In genomic region chr7:4927711-4928110, GRCm38 (mm10) we compare ENCODE assay signal across 19 mouse cellular contexts. TPM values are rescaled to one million over a fixed set of nuclear protein-coding genes. Genes with fewer than 3 reads are reported as not detected.
DNase-seq lines count a peak whose midpoint lies in the region; ATAC-seq lines count a peak whose summit lies in the region.
"Had no signal": no experiment of that assay in that cellular context is flagged by ENCODE, and none has a peak within 500 bp of the region (broad histone marks: within the 10 kb centered on the region; RNA-seq: fewer than 3 reads in every experiment).

No protein-coding gene starts in this region.

- peak overlapping the region; percentile 90 for H3K27ac ChIP-seq in hindbrain, embryonic 10.5 days
- H3K27ac ChIP-seq in hindbrain, embryonic 13.5 days, result no peak overlapping the region
- peak overlapping the region; percentile 94 for H3K27ac ChIP-seq in midbrain, embryonic 10.5 days (replicated peaks)
- H3K27ac ChIP-seq in midbrain, embryonic 14.5 days (replicated peaks; ENCODE audit: low read depth, low read length), result no peak overlapping the region
- H3K27ac ChIP-seq in lung, embryonic 16.5 days (ENCODE audit: low read length), result no peak overlapping the region
- H3K27ac ChIP-seq in neural tube, embryonic 15.5 days (replicated peaks), result no peak overlapping the region
- H3K27ac ChIP-seq: hindbrain, postnatal 0 days had no signal

- H3K36me3 ChIP-seq in hindbrain, embryonic 10.5 days, result no peaks in the 10 kb centered on the region
- H3K36me3 ChIP-seq in hindbrain, embryonic 13.5 days, result no peaks in the 10 kb centered on the region
- no peaks in the 10 kb centered on the region for H3K36me3 ChIP-seq in midbrain, embryonic 10.5 days
- no peaks in the 10 kb centered on the region for H3K36me3 ChIP-seq in midbrain, embryonic 14.5 days (ENCODE audit: control insufficient read depth, insufficient read depth, low read length)
- no peaks in the 10 kb centered on the region for H3K36me3 ChIP-seq in lung, embryonic 16.5 days (ENCODE audit: control insufficient read depth, insufficient read depth, low read length)
- no peaks in the 10 kb centered on the region for H3K36me3 ChIP-seq in neural tube, embryonic 15.5 days

- 68% methylated on average over 8 of the region's 8 CpGs for WGBS in hindbrain, embryonic 10.5 days
- WGBS in hindbrain, embryonic 13.5 days, result 68% methylated on average over 8 of the region's 8 CpGs
- 65% methylated on average over 8 of the region's 8 CpGs for WGBS in midbrain, embryonic 10.5 days
- WGBS in midbrain, embryonic 14.5 days, result 67% methylated on average over 8 of the region's 8 CpGs
- WGBS in lung, embryonic 16.5 days, result 45% methylated on average over 8 of the region's 8 CpGs
- 69% methylated on average over 8 of the region's 8 CpGs for WGBS in neural tube, embryonic 15.5 days

- H3K9me3 ChIP-seq in hindbrain, embryonic 10.5 days, result no peaks in the 10 kb centered on the region; the same call in 1 of the 2 replicates
- H3K9me3 ChIP-seq in hindbrain, embryonic 13.5 days, result no peaks in the 10 kb centered on the region
- H3K9me3 ChIP-seq in midbrain, embryonic 10.5 days (replicated peaks), result no peaks in the 10 kb centered on the region
- no peaks in the 10 kb centered on the region for H3K9me3 ChIP-seq in midbrain, embryonic 14.5 days (ENCODE audit: control insufficient read depth, low read length)
- H3K9me3 ChIP-seq in lung, embryonic 16.5 days (ENCODE audit: control insufficient read depth, low read length), result no peaks in the 10 kb centered on the region
- H3K9me3 ChIP-seq in neural tube, embryonic 15.5 days (replicated peaks), result no peaks in the 10 kb centered on the region

- H3K9ac ChIP-seq in hindbrain, embryonic 13.5 days, result no peak overlapping the region
- H3K9ac ChIP-seq in midbrain, embryonic 14.5 days (replicated peaks; ENCODE audit: low read length), result no peak overlapping the region
- 0 out of 2 replicates have a peak overlapping the region, but pooled peaks have one; percentile 21 for H3K9ac ChIP-seq in lung, embryonic 16.5 days (ENCODE audit: low read length)
- H3K9ac ChIP-seq in neural tube, embryonic 15.5 days (replicated peaks), result no peak overlapping the region
- H3K9ac ChIP-seq: forebrain, postnatal 0 days had no signal

- DNase-seq in hindbrain, embryonic 10.5 days (ENCODE audit: low spot score), result no peak
- no peak for DNase-seq in midbrain, embryonic 10.5 days (ENCODE audit: low spot score)
- no peak for DNase-seq in midbrain, embryonic 14.5 days
- DNase-seq in urinary bladder, adult 2 months (ENCODE audit: low spot score), result no peak
- no peak for DNase-seq in left cerebral cortex, postnatal 36 days (ENCODE audit: low spot score in 2 of 2)
- DNase-seq: B cell, adult 2 months; cerebellum, adult 18-20 months; forebrain, postnatal 0 days; gastrocnemius, postnatal 10 days; right cerebral cortex, postnatal 14 days had no signal

- no peaks in the 10 kb centered on the region for H3K27me3 ChIP-seq in hindbrain, embryonic 10.5 days (ENCODE audit: insufficient read depth, poor library complexity, severe bottlenecking)
- H3K27me3 ChIP-seq in hindbrain, embryonic 13.5 days, result no peaks in the 10 kb centered on the region
- H3K27me3 ChIP-seq in midbrain, embryonic 10.5 days (ENCODE audit: low read depth, poor library complexity, severe bottlenecking), result no peaks in the 10 kb centered on the region
- H3K27me3 ChIP-seq in midbrain, embryonic 14.5 days (ENCODE audit: control insufficient read depth, insufficient read depth, low read length), result no peaks in the 10 kb centered on the region
- no peaks in the 10 kb centered on the region for H3K27me3 ChIP-seq in lung, embryonic 16.5 days (ENCODE audit: control insufficient read depth, insufficient read depth, low read depth, low read length)
- H3K27me3 ChIP-seq in neural tube, embryonic 15.5 days (replicated peaks), result no peaks in the 10 kb centered on the region
- H3K27me3 ChIP-seq: Patski had no signal

- H3K4me2 ChIP-seq in hindbrain, embryonic 13.5 days, result no peak overlapping the region
- H3K4me2 ChIP-seq in midbrain, embryonic 14.5 days (ENCODE audit: low read length), result no peak overlapping the region
- H3K4me2 ChIP-seq in lung, embryonic 16.5 days (ENCODE audit: low read depth, low read length), result peak overlapping the region; percentile 18
- no peak overlapping the region for H3K4me2 ChIP-seq in neural tube, embryonic 15.5 days

- no peak for ATAC-seq in hindbrain, embryonic 13.5 days (ENCODE audit: low FRiP score)
- no peak for ATAC-seq in midbrain, embryonic 14.5 days (ENCODE audit: low FRiP score, low TSS enrichment)
- no peak for ATAC-seq in lung, embryonic 16.5 days (ENCODE audit: low read depth)
- ATAC-seq in neural tube, embryonic 15.5 days (ENCODE audit: low FRiP score), result no peak
- ATAC-seq: forebrain, postnatal 0 days; hindbrain, postnatal 0 days; Patski had no signal

- no peak overlapping the region for H3K4me3 ChIP-seq in hindbrain, embryonic 10.5 days
- no peak overlapping the region for H3K4me3 ChIP-seq in hindbrain, embryonic 13.5 days
- H3K4me3 ChIP-seq in midbrain, embryonic 10.5 days, result no peak overlapping the region
- no peak overlapping the region for H3K4me3 ChIP-seq in midbrain, embryonic 14.5 days (replicated peaks; ENCODE audit: low read depth, low read length)
- H3K4me3 ChIP-seq in lung, embryonic 16.5 days (ENCODE audit: low read length), result peak overlapping the region; percentile 27
- no peak overlapping the region for H3K4me3 ChIP-seq in neural tube, embryonic 15.5 days (replicated peaks)

- intact Hi-C loops in left cerebral cortex, postnatal 36 days (cut with DNase I), result no loop called here

- H3K4me1 ChIP-seq in hindbrain, embryonic 10.5 days (replicated peaks), result peaks cover 57% of the 10 kb centered on the region
- H3K4me1 ChIP-seq in hindbrain, embryonic 13.5 days (replicated peaks), result peaks cover 54% of the 10 kb centered on the region
- peaks cover 55% of the 10 kb centered on the region for H3K4me1 ChIP-seq in midbrain, embryonic 10.5 days
- peaks cover 31% of the 10 kb centered on the region for H3K4me1 ChIP-seq in midbrain, embryonic 14.5 days (ENCODE audit: control insufficient read depth, insufficient read depth, low read length)
- H3K4me1 ChIP-seq in lung, embryonic 16.5 days (replicated peaks; ENCODE audit: control insufficient read depth, insufficient read depth, low read length), result peaks cover 32% of the 10 kb centered on the region
- peaks cover 37% of the 10 kb centered on the region for H3K4me1 ChIP-seq in neural tube, embryonic 15.5 days

RNA-seq across cellular contexts. Expression of gene Ssc5d, which starts 2.1 kb away (rescaled TPM):
- 1.0 and 1.7 TPM in 2 replicates for polyA plus RNA-seq in hindbrain, embryonic 10.5 days (2016; fragmentation: Nextera tagmentation; extraction: Ambion mirVana)
- 0.73 and 1.3 TPM in 2 replicates for polyA plus RNA-seq in hindbrain, embryonic 13.5 days (2015; fragmentation: Nextera tagmentation; extraction: Ambion mirVana)
- polyA plus RNA-seq in midbrain, embryonic 10.5 days (2016; fragmentation: Nextera tagmentation; extraction: Ambion mirVana), result 1.6 and 1.9 TPM in 2 replicates
- 0.12 and 0.84 TPM in 2 replicates for polyA plus RNA-seq in midbrain, embryonic 14.5 days (2014; fragmentation: Nextera tagmentation; extraction: Ambion mirVana)
- 2.1 and 2.4 TPM in 2 replicates for polyA plus RNA-seq in lung, embryonic 16.5 days (2015; fragmentation: Nextera tagmentation; extraction: Ambion mirVana)
- polyA plus RNA-seq in urinary bladder, adult 2 months (2012; rRNA removed), result 10.5 and 12.9 TPM in 2 replicates
- total RNA-seq in left cerebral cortex, postnatal 36 days (2021), result 1 to 10 TPM in 1 of 2 experiments, under 1 TPM in 1; 0.84 to 3.6 TPM
- 1.00 and 1.8 TPM in 2 replicates for polyA plus RNA-seq in neural tube, embryonic 15.5 days (2015; fragmentation: Nextera tagmentation; extraction: Ambion mirVana)

RNA-seq across cellular contexts. Expression of gene Nat14, which starts 5.9 kb away (rescaled TPM):
- 5.2 and 9.6 TPM in 2 replicates for polyA plus RNA-seq in hindbrain, embryonic 10.5 days (2016; fragmentation: Nextera tagmentation; extraction: Ambion mirVana)
- polyA plus RNA-seq in hindbrain, embryonic 13.5 days (2015; fragmentation: Nextera tagmentation; extraction: Ambion mirVana), result 25.4 and 27.7 TPM in 2 replicates
- 10.4 and 11.6 TPM in 2 replicates for polyA plus RNA-seq in midbrain, embryonic 10.5 days (2016; fragmentation: Nextera tagmentation; extraction: Ambion mirVana)
- polyA plus RNA-seq in midbrain, embryonic 14.5 days (2014; fragmentation: Nextera tagmentation; extraction: Ambion mirVana), result 24.0 and 28.9 TPM in 2 replicates
- 2.5 and 2.7 TPM in 2 replicates for polyA plus RNA-seq in lung, embryonic 16.5 days (2015; fragmentation: Nextera tagmentation; extraction: Ambion mirVana)
- polyA plus RNA-seq in urinary bladder, adult 2 months (2012; rRNA removed), result 10.6 and 14.1 TPM in 2 replicates
- 100 to 1,000 TPM; 103 to 106 TPM for total RNA-seq in left cerebral cortex, postnatal 36 days (2021)
- 30.8 and 36.3 TPM in 2 replicates for polyA plus RNA-seq in neural tube, embryonic 15.5 days (2015; fragmentation: Nextera tagmentation; extraction: Ambion mirVana)

RNA-seq across cellular contexts. Expression of gene Zfp628, which starts 12.7 kb away (rescaled TPM):
- 5.3 and 6.5 TPM in 2 replicates for polyA plus RNA-seq in hindbrain, embryonic 10.5 days (2016; fragmentation: Nextera tagmentation; extraction: Ambion mirVana)
- polyA plus RNA-seq in hindbrain, embryonic 13.5 days (2015; fragmentation: Nextera tagmentation; extraction: Ambion mirVana), result 3.6 and 4.9 TPM in 2 replicates
- polyA plus RNA-seq in midbrain, embryonic 10.5 days (2016; fragmentation: Nextera tagmentation; extraction: Ambion mirVana), result 4.3 and 4.7 TPM in 2 replicates
- 4.6 and 5.1 TPM in 2 replicates for polyA plus RNA-seq in midbrain, embryonic 14.5 days (2014; fragmentation: Nextera tagmentation; extraction: Ambion mirVana)
- 3.4 and 3.7 TPM in 2 replicates for polyA plus RNA-seq in lung, embryonic 16.5 days (2015; fragmentation: Nextera tagmentation; extraction: Ambion mirVana)
- polyA plus RNA-seq in urinary bladder, adult 2 months (2012; rRNA removed), result 7.7 and 10.1 TPM in 2 replicates
- 10 to 100 TPM; 14.0 to 17.0 TPM for total RNA-seq in left cerebral cortex, postnatal 36 days (2021)
- 3.1 and 4.0 TPM in 2 replicates for polyA plus RNA-seq in neural tube, embryonic 15.5 days (2015; fragmentation: Nextera tagmentation; extraction: Ambion mirVana)

RNA-seq across cellular contexts. Expression of gene Gm36210, which starts 21.4 kb away (rescaled TPM):
- not detected in 2 replicates for polyA plus RNA-seq in hindbrain, embryonic 10.5 days (2016; fragmentation: Nextera tagmentation; extraction: Ambion mirVana)
- polyA plus RNA-seq in hindbrain, embryonic 13.5 days (2015; fragmentation: Nextera tagmentation; extraction: Ambion mirVana), result 0.26 and 0.45 TPM in 2 replicates
- polyA plus RNA-seq in midbrain, embryonic 10.5 days (2016; fragmentation: Nextera tagmentation; extraction: Ambion mirVana), result 0.20 TPM in 1 of 2 replicates, not detected in the other
- polyA plus RNA-seq in midbrain, embryonic 14.5 days (2014; fragmentation: Nextera tagmentation; extraction: Ambion mirVana), result 0.55 TPM in 1 of 2 replicates, not detected in the other
- 0.21 TPM in 1 of 2 replicates, not detected in the other for polyA plus RNA-seq in lung, embryonic 16.5 days (2015; fragmentation: Nextera tagmentation; extraction: Ambion mirVana)
- 0.15 and 0.22 TPM in 2 replicates for polyA plus RNA-seq in urinary bladder, adult 2 months (2012; rRNA removed)
- under 1 TPM in 1 of 2 experiments, not detected in 1; 0.32 TPM for total RNA-seq in left cerebral cortex, postnatal 36 days (2021)
- 0.23 and 0.37 TPM in 2 replicates for polyA plus RNA-seq in neural tube, embryonic 15.5 days (2015; fragmentation: Nextera tagmentation; extraction: Ambion mirVana)
- total RNA-seq: heart, postnatal 25 days; liver, adult 2 months; midbrain, postnatal 0 days had no signal
- polyA plus RNA-seq: Patski had no signal

RNA-seq across cellular contexts. Expression of gene Sbk2, which starts 36.5 kb away (rescaled TPM):
- polyA plus RNA-seq in hindbrain, embryonic 10.5 days (2016; fragmentation: Nextera tagmentation; extraction: Ambion mirVana), result not detected in 2 replicates
- polyA plus RNA-seq in hindbrain, embryonic 13.5 days (2015; fragmentation: Nextera tagmentation; extraction: Ambion mirVana), result 0.25 TPM in 1 of 2 replicates, not detected in the other
- polyA plus RNA-seq in midbrain, embryonic 10.5 days (2016; fragmentation: Nextera tagmentation; extraction: Ambion mirVana), result 0.05 and 0.26 TPM in 2 replicates
- polyA plus RNA-seq in midbrain, embryonic 14.5 days (2014; fragmentation: Nextera tagmentation; extraction: Ambion mirVana), result not detected in 2 replicates
- 0.85 and 1.0 TPM in 2 replicates for polyA plus RNA-seq in lung, embryonic 16.5 days (2015; fragmentation: Nextera tagmentation; extraction: Ambion mirVana)
- polyA plus RNA-seq in urinary bladder, adult 2 months (2012; rRNA removed), result 0.29 and 0.46 TPM in 2 replicates
- total RNA-seq in left cerebral cortex, postnatal 36 days (2021), result under 1 TPM in 1 of 2 experiments, not detected in 1; 0.15 TPM
- polyA plus RNA-seq in neural tube, embryonic 15.5 days (2015; fragmentation: Nextera tagmentation; extraction: Ambion mirVana), result 0.14 TPM in 1 of 2 replicates, not detected in the other
- total RNA-seq: forebrain, postnatal 0 days; liver, adult 2 months had no signal
- polyA plus RNA-seq: forebrain, postnatal 0 days; hindbrain, postnatal 0 days; liver, adult 2 months; neural tube, embryonic 11.5 days had no signal

Comparison
In these comparisons a context has a peak if more than half of its experiments do, and no peak if none do; other contexts are left out.
1. H3K27ac ChIP-seq: peak in hindbrain, embryonic 10.5 days (single experiment) and midbrain, embryonic 10.5 days (single experiment); none in hindbrain, embryonic 13.5 days (single experiment), midbrain, embryonic 14.5 days (single experiment), lung, embryonic 16.5 days (single experiment) and neural tube, embryonic 15.5 days (single experiment).